Mouse (Mus musculus): ENCODE data around the gene Lyst. TPM values are rescaled to one million over a fixed set of nuclear protein-coding genes. Genes with fewer than 3 reads are reported as not detected.

Lyst gene
- total RNA-seq, 2 experiments from 2014 or later = 13.1 to 14.5 TPM

- DNase-seq = peak; percentile 84
These were observed 16.5 kb upstream of the Lyst start for GRCm38 (mm10) chr13:13573572-13574257.

GRCm38 (mm10) chr13:13574258-13574870 is 15.8 kb upstream of the Lyst start:
- no peak for DNase-seq

GRCm38 (mm10) chr13:13575106-13575505 is 15.1 kb upstream of the Lyst start:
- no peak for DNase-seq

GRCm38 (mm10) chr13:13576469-13577205 is 13.6 kb upstream of the Lyst start:
- DNase-seq = no peak

GRCm38 (mm10) chr13:13581988-13582387 is 8.2 kb upstream of the Lyst start:
- no peak for DNase-seq

GRCm38 (mm10) chr13:13583473-13583872 is 6.7 kb upstream of the Lyst start:
- no peak for DNase-seq

GRCm38 (mm10) chr13:13587653-13588184 is 2.5 kb upstream of the Lyst start:
- DNase-seq = no peak

- DNase-seq = no peak
These were observed 1.7 kb upstream of the Lyst start for GRCm38 (mm10) chr13:13588518-13588917.

- DNase-seq = no peak
These were observed 1.2 kb upstream of the Lyst start for GRCm38 (mm10) chr13:13589032-13589431.

- no peak for DNase-seq
These were observed 1.7 kb downstream of the Lyst start for GRCm38 (mm10) chr13:13591892-13592291.

- DNase-seq = no peak
These were observed 6.3 kb downstream of the Lyst start for GRCm38 (mm10) chr13:13596424-13597044.

GRCm38 (mm10) chr13:13597896-13598295 is 7.7 kb downstream of the Lyst start:
- DNase-seq = no peak

- no peak for DNase-seq
These were observed 11.2 kb downstream of the Lyst start for GRCm38 (mm10) chr13:13601407-13601806.

- no peak for DNase-seq
These were observed 16.0 kb downstream of the Lyst start for GRCm38 (mm10) chr13:13606149-13606548.

GRCm38 (mm10) chr13:13608311-13608710 is 18.1 kb downstream of the Lyst start:
- no peak for DNase-seq

GRCm38 (mm10) chr13:13609655-13610054 is 19.5 kb downstream of the Lyst start:
- no peak for DNase-seq

- DNase-seq = peak; percentile 28
These were observed 22.7 kb downstream of the Lyst start for GRCm38 (mm10) chr13:13612882-13613281.

GRCm38 (mm10) chr13:13614235-13614634 is 24.0 kb downstream of the Lyst start:
- DNase-seq = no peak

GRCm38 (mm10) chr13:13621456-13621855 is 31.3 kb downstream of the Lyst start:
- no peak for DNase-seq

GRCm38 (mm10) chr13:13622565-13622964 is 32.4 kb downstream of the Lyst start:
- no peak for DNase-seq

GRCm38 (mm10) chr13:13633746-13634145 is 43.5 kb downstream of the Lyst start:
- DNase-seq = no peak

GRCm38 (mm10) chr13:13634706-13635105 is 44.5 kb downstream of the Lyst start:
- no peak for DNase-seq

GRCm38 (mm10) chr13:13635224-13635623 is 45.0 kb downstream of the Lyst start:
- no peak for DNase-seq
